Mouse (Mus musculus): ENCODE measurements around the gene Vcl.

- TF ChIP-seq GATA1 (IDR thresholded peaks at IDR 0.05; ENCODE audit: borderline replicate concordance, low read length) (no peak), FLI1 (IDR thresholded peaks at IDR 0.05; ENCODE audit: low read length) (no peak)
These were observed 41.2 kb downstream of the Vcl start for GRCm38 (mm10) chr14:20970389-20970788.
